Mouse (Mus musculus) erythroblast, adult 5-6 weeks (primary cell): ENCODE results near the gene Fat1. TPM values are rescaled to one million over a fixed set of nuclear protein-coding genes. Genes with fewer than 3 reads are reported as not detected.
"Not testable (repeated sequence)": the region's sequence is repeated elsewhere in the genome, so short reads cannot be mapped to it uniquely, and the experiment has no call there.

ENCODE experiments used
- ATAC-seq: replicated peaks from 2 replicates; pipeline ENCODE4 v1.8.0; 2016; ENCODE audit warnings: moderate number of reproducible peaks, mild to moderate bottlenecking, moderate TSS enrichment, inconsistent platforms; ENCODE audit not compliant: poor library complexity, low FRiP score, severe bottlenecking
- total RNA-seq, 2 experiments: library from RNA; stranded (forward) in 1 of 2; stranded (reverse) in 1 of 2; fragments of 150-400 nt in 1 of 2; fragments of 200-764, 138-1000 nt in 1 of 2; gene quantifications; 2 replicates each; pipeline versions ENCODE4 v1.2.3 to v1.2.4; 2015 to 2017; ENCODE audit warnings: low replicate concordance in 2 of 2

Fat1 gene
- total RNA-seq, 2 experiments from 2014 or later, result under 0.01 to 0.17 TPM

DNA sequence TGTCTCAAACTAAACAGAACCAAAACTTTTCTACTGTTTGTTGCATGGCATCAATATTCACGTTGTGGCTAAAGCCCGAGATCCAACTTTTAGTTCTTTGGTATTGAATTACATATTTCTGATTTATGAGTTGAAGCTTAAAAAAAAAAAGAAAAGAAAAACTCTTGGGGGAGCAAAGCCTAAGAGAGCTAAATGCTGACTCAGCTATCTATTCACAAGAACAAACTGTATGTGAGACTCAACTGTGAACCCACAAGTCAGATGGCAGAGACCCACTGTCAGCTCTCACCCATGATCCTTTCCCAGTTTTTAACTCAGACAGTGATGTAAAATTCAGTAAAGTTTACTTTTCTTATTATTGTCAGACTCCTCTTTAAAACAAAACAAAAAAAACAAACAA, 124.8 kb downstream of the Fat1 start:
- ATAC-seq, result no peak

DNA sequence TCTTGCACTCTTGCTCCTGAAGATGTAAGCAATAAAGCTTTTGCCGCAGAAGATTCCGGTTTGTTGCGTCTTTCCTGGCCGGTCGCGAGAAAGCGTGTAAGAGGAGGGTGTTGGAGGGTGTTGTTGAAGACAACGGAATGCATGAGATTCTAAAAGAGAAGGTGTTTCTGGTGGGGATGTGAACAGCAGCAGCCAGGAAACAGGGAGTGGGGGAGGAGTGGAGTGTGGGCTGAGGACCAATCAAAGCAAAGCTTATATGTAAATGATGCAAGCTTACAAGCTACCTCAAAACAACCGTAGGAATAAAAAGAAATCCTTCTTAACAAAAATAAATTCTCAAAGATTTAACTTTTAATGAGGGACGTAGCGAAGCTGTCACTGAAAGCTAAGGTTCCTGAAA, 127.1 kb downstream of the Fat1 start:
- ATAC-seq, result no peak

- ATAC-seq, result no peak
Measured at GRCm38 (mm10) chr8:45062982-45063924, 128.0 kb downstream of the Fat1 start.

- no peak for ATAC-seq
Measured at GRCm38 (mm10) chr8:45064197-45064869, 129.1 kb downstream of the Fat1 start.

- not testable (repeated sequence) for ATAC-seq
Measured at GRCm38 (mm10) chr8:45065391-45065790, 130.1 kb downstream of the Fat1 start.

DNA sequence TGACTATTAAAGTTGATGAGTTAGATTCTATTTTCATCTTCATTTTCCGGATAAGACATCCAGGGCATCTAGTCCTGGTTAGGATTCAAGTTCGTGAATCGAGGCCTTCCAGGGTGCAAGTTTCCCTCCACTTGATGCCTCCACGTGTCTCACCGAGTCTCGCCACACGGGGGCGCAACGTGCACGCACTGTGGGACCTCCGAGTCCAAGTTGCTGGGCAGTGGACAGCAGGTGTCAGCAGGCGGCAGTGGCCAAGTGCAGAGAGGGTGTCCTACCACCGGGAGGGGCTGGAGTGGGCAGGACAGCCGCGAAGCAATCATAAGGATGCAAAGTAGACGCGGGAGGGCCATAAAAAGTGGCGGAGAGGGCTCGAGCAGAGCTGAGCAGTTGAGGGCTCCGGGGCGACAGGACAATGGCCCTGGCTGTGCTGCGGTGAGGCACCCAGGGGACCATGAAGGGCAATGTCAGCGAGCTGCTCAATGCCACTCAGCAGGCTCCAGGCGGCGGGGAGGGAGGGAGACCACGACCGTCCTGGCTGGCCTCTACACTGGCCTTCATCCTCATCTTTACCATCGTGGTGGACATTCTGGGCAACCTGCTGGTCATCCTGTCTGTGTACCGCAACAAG, 133.6 kb downstream of the Fat1 start, which contains the start of gene Mtnr1a:
Gene Mtnr1a, plus strand, starts transcription at position 379 of the 628 bp plus-strand sequence.
- ATAC-seq, result no peak

DNA sequence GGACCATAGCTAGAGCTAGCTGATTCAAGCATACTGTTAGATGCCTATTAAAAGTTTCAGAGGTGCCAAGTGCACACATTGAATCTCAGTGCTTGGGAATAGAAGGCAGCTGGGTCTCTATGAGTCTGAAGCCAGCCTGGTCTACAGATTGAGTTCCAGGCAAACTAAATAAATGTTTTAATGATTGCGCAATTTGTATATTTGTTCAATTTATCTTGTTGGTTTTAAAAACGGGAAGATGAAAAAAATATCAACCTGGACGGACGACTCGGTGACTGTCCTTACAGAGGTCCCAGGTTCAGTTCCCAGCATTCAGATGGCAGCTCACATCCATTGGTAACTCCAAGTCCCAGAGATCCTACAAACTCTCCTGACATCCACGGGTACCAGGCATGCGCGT, 135.7 kb downstream of the Fat1 start:
- ATAC-seq, result no peak

DNA sequence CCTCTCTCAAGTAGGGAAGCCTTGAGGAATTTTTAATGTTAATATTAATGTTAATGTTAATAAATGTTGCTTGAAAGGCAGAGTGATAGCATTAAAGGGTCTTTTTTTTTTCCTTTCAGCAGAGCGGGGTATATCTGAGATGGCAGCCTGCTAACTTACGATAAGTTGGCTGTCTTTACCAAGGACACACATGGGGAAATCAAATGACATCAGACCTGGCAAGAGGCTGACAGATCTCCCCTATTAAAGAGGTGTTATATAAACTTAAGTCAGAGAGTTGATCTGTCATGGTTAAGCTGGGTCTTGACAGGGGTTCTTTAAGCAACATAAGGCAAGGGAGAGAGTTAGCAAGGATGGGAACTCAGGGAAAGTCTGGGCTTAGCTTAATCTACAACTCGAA, 145.6 kb downstream of the Fat1 start:
- ATAC-seq, result no peak

DNA sequence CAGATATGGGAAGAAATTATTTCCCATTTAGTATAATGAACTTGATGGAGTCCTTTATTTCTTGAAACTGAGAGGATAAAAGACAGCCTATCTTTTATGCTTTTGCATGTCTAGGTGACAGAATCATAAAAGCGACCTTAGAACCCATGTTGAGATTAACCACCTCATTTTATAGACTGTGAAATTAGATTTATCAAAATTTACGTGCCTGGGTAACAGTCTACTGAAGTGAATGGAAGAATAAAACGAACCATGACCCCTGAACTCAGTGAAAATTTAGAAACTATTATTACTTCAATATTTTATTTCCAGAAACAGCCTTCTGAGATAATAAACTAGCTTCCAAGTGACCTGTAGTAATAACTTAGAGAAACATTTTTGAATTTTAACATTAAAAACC, 158.4 kb downstream of the Fat1 start:
- ATAC-seq, result no peak

Other genes starting within 250 kb of the Fat1 start
- not detected in 2 replicates for gene Mtnr1a, start 133.7 kb downstream of the Fat1 start, total RNA-seq (2015; ENCODE audit: low replicate concordance)
- gene Mtnr1a, start 133.7 kb downstream of the Fat1 start, total RNA-seq (2017; ENCODE audit: low replicate concordance), result not detected in 2 replicates